Mouse (Mus musculus) inflammation-experienced regulatory T-cells, adult 16 weeks (primary cell): ENCODE data around the gene Klhl36. TPM values are rescaled to one million over a fixed set of nuclear protein-coding genes. Genes with fewer than 3 reads are reported as not detected.

Source experiments
- polyA plus RNA-seq: library from polyadenylated mRNA; unstranded; fragments of 100-300 nt; shearing (Covaris generic); gene quantifications from one replicate; pipeline ENCODE4 v1.2.1, GENCODE M21; 2017

Gene Klhl36
- polyA plus RNA-seq, result 19.2 TPM

DNA sequence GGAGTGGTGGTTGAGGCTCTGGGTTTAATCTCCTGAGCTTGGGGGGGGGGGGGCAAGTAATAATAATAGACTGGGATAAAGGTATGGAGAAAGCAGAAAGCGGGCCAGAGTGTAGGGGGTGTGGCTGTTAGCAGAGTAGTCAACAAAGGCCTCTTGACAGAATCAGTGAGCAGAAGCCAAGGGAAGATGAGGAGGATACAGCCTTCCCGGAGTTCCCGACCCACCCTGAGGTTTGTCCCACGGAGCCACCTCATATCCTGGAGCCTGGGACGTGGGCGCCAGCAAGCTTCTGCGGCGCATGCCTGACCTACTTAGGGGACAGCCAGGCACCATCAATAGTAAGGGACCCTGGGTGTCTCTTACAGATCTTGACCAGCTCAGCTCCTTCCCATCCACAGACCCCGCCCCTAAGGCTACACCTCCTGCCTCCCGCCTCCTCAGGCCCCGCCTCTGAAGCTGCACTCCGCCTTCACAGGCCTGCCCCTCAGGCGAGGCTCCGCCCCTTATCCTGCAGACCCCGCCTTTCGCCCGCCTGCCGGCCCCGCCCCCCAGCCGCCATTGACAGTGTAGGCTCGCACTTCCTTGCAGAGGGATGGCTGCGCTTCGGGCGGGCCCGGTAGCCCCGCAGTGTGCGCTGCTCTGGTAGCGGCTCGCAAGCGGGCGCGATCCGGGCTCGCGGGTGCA, at the start of gene Klhl36:
Klhl36 (plus strand) TSS at position 561 of the 684 bp plus-strand sequence.

GRCm38 (mm10) chr8:119840275-119840808, 21.7 kb upstream of the Klhl36 start, which contains the start of gene Cotl1:
TSS of gene Cotl1 (minus strand) at chr8:119840544.

DNA sequence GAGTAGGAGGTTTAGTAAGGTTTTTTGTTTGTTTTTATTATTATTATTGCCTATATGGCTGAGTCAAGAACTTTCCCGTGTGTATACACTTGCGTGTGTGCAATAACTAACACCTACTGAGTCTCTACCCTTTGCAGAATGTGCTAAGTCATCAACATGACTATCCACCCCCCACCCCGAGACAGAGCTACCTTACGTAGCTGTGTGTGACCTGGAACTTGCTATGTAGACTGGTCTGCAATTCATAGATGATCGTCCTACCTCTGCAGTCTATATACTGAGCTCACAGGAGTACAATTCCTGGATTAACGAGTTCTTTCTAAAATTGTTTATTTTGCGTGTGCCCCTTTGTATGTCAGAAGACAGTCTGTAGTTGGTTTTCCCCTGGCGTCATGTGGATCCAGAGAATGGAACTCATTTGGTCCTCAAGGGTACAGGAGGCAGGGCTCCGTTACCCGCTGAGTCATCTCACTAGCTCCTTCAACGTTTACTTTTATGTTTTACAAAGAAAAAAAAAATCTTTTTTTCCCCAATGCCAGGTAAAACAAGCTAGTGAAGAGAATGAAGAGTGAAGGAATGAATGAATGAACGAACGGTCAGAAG, 48.0 kb downstream of the Klhl36 start, which contains the start of gene Usp10:
Usp10 (plus strand) TSS at position 417 of the 603 bp plus-strand sequence.

GRCm38 (mm10) chr8:119910547-119911257, 48.6 kb downstream of the Klhl36 start, which contains the start of gene Gm20388:
TSS of gene Gm20388 (plus strand) at chr8:119910841.

Other genes with a start within 250 kb of the Klhl36 start
- gene Adad2, start 249.5 kb upstream of the Klhl36 start, polyA plus RNA-seq, result not detected
- not detected for gene Kcng4, start 226.6 kb upstream of the Klhl36 start, polyA plus RNA-seq
- gene Wfdc1, start 195.9 kb upstream of the Klhl36 start, polyA plus RNA-seq, result not detected
- gene Atp2c2, start 162.3 kb upstream of the Klhl36 start, polyA plus RNA-seq, result not detected
- 15.0 TPM for gene Tldc1, start 83.8 kb upstream of the Klhl36 start, polyA plus RNA-seq
- 430 TPM for gene Cotl1, start 21.7 kb upstream of the Klhl36 start, polyA plus RNA-seq
- 100 TPM for gene Usp10, start 48.1 kb downstream of the Klhl36 start, polyA plus RNA-seq
- 7.1 TPM for gene Gm20388, start 48.6 kb downstream of the Klhl36 start, polyA plus RNA-seq
- gene Crispld2, start 130.2 kb downstream of the Klhl36 start, polyA plus RNA-seq, result 0.10 TPM
- gene Zdhhc7, start 239.2 kb downstream of the Klhl36 start, polyA plus RNA-seq, result 6.4 TPM